Mouse (Mus musculus): ENCODE data around the gene Ndufb5.
A peak's percentile ranks its signal among the peaks of the same experiment; 100 is the strongest.

GRCm38 (mm10) chr3:32736244-32737171 lies at the start of gene Ndufb5:
- TF ChIP-seq POLR2A (IDR thresholded peaks at IDR 0.05; ENCODE audit: extremely low read depth, insufficient read depth, low read length) = peak; percentile 76
- no peak for TF ChIP-seq CTCF (IDR thresholded peaks at IDR 0.05; ENCODE audit: extremely low read depth, insufficient read depth, low read length)
